Mouse (Mus musculus) cerebellum, adult 11 months (tissue): ENCODE measurements around the gene Duxbl2.
"Not testable (repeated sequence)": the region's sequence is repeated elsewhere in the genome, so short reads cannot be mapped to it uniquely, and the experiment has no call there.

Source experiments
- DNase-seq: peaks from one replicate; pipeline ENCODE4 v3.0.0; 2022

Duxbl2 gene

DNA sequence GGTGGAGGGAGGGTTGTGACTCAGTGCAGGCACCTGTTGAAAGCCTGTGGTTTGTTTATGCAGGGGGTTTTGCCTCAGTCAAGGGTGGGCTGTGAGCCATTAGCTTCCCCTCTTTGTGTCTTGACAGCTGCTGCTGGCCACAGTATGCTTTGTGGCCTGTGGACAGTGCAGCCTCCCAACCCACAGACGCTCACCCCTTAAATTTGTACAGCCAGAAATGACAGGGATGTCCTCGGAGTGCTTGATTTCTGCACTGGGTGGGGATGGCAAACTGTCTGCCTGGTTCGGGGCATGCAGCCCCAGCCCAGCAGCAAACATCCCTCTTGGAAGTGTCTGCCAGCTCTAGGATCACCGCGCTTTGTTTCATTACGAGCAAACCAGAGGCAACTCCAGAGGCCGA is at the start of gene Duxbl2:
TSS of gene Duxbl2 (plus strand) at position 200 of the 400 bp plus-strand sequence.
- DNase-seq, result not testable (repeated sequence)

DNA sequence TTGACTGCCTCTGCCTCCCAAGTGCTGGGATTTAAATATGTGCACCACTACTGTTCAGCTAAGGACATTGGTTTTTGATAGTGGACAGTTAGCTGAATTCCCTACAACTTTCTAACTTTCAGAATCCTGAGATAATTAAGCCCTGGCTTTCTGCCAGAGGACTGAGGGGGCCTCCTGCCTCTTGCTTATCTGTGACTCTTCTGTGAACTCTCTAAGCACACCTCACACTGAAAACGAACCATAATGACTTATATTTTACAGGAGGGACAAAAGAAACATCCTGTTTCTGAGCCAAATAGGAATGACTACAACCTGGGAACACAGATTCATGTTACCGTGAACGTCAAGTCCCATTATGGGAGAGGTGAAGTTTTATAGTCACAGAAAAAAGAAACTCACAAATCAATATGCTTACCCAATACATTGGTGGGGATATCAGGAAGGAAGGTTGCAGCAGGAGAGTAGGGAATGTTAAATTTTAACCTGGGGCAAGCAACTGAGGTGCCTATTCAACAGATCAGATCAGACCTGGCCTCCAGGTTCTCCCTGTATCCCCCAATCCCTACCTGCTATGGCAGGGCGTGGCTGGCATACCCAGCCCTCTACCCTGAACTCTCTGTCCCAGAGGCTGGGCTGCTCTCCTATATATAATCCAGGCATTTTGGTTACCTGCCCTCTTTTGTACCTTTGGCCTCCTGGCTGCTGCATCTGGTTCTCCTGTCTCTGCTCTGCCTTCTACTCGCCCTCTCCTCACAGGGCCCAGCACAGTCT is 41.3 kb upstream of the Duxbl2 start:
- DNase-seq, result not testable (repeated sequence)

DNA sequence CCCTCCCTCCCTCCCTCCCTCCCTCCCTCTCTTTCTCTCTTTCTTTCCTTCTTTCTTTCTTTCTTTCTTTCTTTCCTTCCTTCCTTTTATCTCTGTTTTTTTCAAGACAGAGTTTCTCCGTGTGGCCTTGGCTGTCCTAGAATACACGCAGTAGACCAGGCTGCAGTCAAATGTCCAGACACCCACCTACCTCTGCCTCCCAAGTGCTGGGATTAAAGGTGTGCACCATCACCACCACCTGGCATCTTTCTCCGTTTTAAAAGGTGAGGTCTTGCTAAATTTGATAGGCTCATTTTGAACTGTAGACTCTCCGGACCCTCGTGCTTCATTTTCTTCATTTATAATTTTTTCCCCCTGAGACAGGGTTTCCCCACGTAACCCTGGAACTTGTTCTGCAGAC is 36.9 kb upstream of the Duxbl2 start, which contains the start of gene Cphx2:
TSS of gene Cphx2 (plus strand) at position 301 of the 400 bp plus-strand sequence.
- DNase-seq, result not testable (repeated sequence)

DNA sequence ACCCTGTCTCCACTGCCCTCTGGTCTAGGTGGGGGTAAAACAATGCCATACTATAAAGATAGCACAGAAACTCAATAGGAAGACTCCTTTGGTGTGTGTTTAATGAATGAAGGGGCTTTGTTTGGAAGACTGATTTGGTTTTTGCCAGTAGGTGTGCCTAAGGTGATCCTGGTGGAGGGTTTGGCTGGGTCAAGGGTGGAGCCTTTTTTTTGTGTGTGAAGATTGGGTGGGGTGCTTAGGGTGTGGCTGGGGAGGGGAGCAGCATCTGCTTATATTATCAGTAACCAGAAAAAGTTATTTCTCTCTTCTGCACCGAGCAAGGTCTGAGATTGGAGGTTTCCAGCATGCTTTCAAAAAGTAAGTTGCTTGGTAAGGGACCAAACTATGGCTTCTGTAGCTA is 36.2 kb upstream of the Duxbl2 start, which contains the start of gene Cphx3:
TSS of gene Cphx3 (plus strand) at position 301 of the 400 bp plus-strand sequence.
- DNase-seq, result not testable (repeated sequence)

DNA sequence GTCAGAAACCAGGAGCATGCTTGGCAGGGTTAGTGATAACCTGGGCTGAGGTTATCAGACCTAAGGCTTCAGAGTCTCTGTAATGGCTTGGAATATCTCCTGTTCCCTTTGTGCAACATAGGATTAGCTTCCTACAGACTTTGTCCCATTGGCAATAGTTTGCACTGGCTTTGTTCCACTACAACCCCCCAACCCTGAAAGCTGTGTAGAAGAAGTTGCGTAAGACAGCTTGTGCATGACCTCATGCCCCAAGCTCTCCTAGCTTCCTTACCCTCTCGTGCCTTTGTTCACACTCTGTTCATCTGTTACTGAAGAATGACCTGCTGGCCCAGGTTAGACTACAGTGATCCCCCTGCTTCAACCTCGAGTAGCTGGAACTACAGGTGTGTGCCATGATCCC is 20.5 kb upstream of the Duxbl2 start:
- DNase-seq, result not testable (repeated sequence)

DNA sequence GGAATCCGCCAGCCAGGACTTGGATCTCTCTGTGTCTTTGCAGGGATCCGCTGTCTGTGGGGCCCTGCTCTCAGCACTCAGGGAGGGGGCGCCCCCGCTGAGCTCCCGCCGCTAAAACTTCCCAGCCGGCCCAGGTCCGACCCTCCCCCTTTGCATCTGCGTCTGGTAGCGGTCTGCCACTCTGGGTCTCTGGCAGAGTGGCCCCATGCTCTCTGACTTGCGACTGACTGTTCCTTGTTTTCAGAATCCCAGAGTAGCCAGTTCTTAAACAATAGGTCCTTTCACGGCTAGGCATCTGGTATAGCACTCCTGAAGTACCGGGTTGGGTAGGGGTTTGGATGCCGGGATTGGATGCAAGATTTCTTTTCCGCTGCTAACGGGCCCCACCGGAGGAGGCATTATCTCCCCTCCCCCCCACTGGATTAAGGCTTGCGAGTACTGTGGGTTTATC is 426 bp downstream of the Duxbl2 start:
- not testable (repeated sequence) for DNase-seq

DNA sequence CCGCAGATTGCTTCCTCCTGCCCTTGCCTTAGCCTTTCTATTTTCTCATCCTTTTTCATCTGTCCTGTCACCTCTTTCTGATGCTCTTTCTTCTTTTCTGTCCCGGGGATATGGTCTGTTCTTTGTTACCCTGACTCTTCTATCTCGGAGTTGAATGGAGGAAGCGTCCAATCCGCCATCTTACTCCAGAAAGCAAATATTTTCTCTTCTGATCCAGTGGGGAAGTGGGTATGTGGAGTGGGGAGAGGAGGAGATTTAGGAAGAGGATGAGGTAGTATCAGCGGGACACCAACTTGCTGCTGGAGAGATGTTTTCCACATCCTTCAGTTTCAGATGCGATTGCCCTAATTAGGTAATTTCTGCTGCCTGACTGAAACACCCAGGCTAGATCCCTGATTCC is 946 bp downstream of the Duxbl2 start:
- DNase-seq, result not testable (repeated sequence)

DNA sequence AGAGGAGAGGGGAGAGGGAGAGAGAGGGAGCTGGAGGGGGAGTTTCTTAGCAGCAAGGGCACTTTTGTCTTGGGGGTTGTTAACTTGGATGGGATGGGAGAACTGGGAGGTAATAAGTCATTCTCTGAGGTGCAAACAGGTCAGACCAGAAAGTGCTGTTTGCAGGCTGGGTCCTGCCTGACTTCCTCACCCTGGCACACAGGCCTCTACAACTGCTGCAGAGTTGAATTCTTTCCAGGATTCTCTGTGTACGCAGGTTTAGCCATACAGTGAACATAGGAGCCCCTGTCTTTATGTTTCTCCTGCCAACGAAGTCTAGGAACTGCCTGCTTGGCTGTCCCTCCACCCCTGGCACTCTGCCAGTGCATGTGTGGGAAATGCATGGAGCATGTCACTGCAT is 28.9 kb downstream of the Duxbl2 start:
- DNase-seq, result not testable (repeated sequence)

DNA sequence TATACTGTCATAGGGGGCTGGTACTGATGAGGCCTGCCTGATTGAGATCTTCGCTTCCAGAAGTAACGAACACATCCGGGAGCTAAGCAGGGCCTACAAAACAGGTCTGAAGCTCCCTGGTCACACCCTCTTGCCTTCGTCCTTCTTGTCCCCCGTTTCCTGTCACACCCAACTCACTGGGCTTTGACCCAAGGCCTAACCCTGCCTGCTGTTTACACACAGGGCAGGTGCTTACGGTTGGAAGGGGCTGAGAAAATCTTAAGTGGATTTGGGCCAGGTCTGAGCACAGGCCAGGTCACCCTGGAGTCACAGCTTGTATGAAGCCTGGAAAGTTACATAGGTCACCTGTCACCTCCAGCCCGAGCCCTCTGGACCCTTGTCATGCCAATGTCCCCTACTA is 37.9 kb downstream of the Duxbl2 start:
- not testable (repeated sequence) for DNase-seq

DNA sequence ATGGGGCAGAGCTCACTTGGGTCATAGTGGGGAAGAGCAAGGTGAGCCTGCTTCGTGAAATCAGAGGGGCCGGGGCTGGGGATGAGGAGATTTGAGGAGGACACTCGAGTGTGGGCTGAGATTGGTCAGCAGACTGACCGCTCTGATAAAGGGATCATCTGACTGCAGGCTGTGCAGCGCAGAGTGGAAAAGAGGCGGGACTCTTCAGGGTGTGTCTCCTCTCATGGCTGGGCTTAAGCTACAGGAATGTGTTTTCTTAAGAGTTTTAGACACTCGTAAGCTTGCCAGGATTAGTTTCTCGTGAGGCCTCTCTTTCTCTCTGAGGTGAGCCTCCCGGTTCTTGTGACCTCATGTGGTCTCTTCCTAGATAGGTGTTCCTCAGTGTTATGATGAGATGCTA is 43.0 kb downstream of the Duxbl2 start:
- DNase-seq, result not testable (repeated sequence)

DNA sequence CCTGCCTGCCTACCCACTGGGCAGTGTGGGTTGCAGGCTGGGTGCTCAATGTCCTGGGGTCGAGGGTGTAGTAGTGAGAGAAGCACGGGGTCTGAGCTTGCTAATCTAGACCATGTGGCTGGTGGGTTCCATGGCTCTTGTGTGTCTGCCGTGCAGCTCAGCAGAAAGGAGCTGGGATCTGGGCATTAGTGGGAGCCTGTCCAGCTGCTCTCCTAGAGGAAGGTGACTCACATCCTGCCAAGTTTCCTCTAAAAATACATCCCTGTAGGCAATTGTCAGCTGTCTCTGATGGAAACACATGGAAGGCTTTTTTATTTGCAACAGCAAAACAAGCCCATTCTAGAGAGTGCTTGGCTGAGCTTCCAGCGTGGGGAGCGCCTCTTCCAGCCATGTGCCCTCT is 44.3 kb downstream of the Duxbl2 start:
- not testable (repeated sequence) for DNase-seq

DNA sequence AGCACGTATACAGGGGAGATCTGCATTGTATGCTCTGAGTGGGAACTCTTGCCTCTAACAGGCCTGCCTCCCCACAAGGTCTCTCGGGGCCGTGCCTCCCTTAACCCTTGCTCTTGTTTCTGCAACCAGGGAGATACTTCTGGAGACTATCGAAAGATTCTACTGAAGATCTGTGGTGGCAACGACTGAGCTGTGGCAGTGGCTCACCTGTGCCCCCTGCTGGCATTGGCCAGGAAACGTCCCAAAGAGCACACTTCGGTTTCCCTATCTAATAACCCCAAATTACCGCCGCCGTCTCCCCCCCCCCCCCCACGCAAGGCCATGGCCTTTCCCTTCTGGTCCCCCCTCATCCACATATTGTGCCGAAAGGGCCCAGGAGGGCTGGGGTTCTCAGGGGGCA is 47.1 kb downstream of the Duxbl2 start:
- DNase-seq, result not testable (repeated sequence)

DNA sequence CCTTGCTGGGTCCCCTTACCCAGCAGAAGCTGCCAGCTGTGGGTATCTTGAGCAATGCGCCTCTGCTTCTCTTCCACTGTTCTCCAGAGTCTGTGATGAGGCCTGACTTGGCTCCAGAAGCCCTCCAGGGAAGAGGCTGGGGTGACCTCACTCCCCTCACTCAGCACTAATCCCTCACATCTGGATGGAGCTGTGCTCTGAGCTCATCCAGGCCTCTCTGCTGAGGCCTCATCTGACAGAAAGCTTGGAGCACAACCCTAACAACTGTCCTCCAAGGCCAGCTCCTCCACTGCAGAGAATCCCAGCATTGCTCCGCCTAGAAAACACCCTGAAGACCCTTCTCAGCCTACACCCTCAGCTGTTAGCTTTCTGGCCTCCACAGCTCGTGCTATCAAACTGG is 55.8 kb downstream of the Duxbl2 start:
- DNase-seq, result not testable (repeated sequence)

DNA sequence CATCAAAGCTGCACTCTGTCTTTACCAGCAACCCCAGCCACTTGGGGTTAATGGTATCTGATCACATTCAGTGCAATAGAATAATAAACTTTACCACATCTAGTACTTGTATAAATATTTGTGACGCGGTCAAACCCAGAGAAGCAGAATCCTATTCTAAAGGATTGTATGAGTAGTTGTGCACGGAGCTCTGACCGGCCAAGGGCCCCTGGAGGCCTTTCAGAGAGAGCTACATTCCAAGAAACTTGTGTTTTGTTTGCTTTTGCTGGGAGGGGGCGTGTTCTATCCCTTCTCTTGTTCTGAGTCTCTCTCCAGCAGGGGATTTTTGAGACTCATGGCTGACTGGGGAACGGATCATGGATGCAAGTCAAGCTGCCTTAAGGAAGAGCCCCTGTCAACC is 56.9 kb downstream of the Duxbl2 start:
- DNase-seq, result not testable (repeated sequence)
